Mouse (Mus musculus) forebrain, embryonic 13.5 days (tissue): ENCODE measurements around the gene Pde5a. TPM values are rescaled to one million over a fixed set of nuclear protein-coding genes. Genes with fewer than 3 reads are reported as not detected.

Experiments
- polyA plus RNA-seq: library from polyadenylated mRNA; unstranded; fragments of >200 nt; fragmentation: Nextera tagmentation; extraction: Ambion mirVana; gene quantifications from 2 replicates; pipeline ENCODE4 v1.2.1, GENCODE M21; 2015

Gene Pde5a
- polyA plus RNA-seq, 1 experiment from 2014 or later: 3.6 TPM

Other genes with a start within 250 kb of the Pde5a start
- 181 and 194 TPM in 2 replicates for gene Fnbp1l, start 109.2 kb upstream of the Pde5a start, polyA plus RNA-seq
- 0.81 TPM in 1 of 2 replicates, not detected in the other for gene Fabp2, start 166.1 kb downstream of the Pde5a start, polyA plus RNA-seq
- gene Gm10959, start 190.4 kb downstream of the Pde5a start, polyA plus RNA-seq: not detected in 2 replicates
- 112 and 136 TPM in 2 replicates for gene 1810037I17Rik, start 195.3 kb downstream of the Pde5a start, polyA plus RNA-seq